Mouse (Mus musculus) embryonic stem cell, embryonic (primary cell): ENCODE results near the gene Tapbp.

Source experiments
- CTCF ChIA-PET, 4 experiments: fragments of 300-600 bp in 2 of 4; fragments of 350-600 bp in 2 of 4; sonication (Branson Sonifier 250); formaldehyde crosslinking; loops; one replicate each; lab custom pipeline; 2022; ENCODE audit warnings: inconsistent platforms in 2 of 4; lab: Charles Lee
- POLR2A ChIA-PET, 4 experiments: fragments of 300-600 bp in 2 of 4; fragments of 350-600 bp in 2 of 4; sonication (Branson Sonifier 250); formaldehyde crosslinking; loops; one replicate each; lab custom pipeline; 2022; ENCODE audit warnings: antibody characterized with exemption in 4 of 4, inconsistent platforms in 1 of 4; lab: Charles Lee

Gene Tapbp

GRCm38 (mm10) chr17:33972691-33973090 lies 57.0 kb downstream of the Tapbp start:
- ChIA-PET CTCF (interaction anchor here (0.6 to 3.1 kb wide), 25 partner anchors 9 to 1329 kb away, joined by 3 to 28 read pairs (median 4); partner anchors contain the start of gene Rps18 (in 1 of the 4)), POLR2A (interaction anchor here (0.6 to 9.6 kb wide), 33 partner anchors 9 to 1297 kb away, joined by 3 to 108 read pairs (median 4); partner anchors contain the start of genes Rps18 (in 4 of the 4), Vps52 (in 4 of the 4), B3galt4 (in 3 of the 4) and H2-DMa (in 1 of the 4))

GRCm38 (mm10) chr17:33973572-33973971 lies 57.9 kb downstream of the Tapbp start:
- POLR2A ChIA-PET, result interaction anchor here (0.6 to 9.6 kb wide), 19 partner anchors 8 to 1296 kb away, joined by 3 to 108 read pairs (median 7); partner anchors contain the start of genes Rps18 (in 4 of the 4), Vps52 (in 4 of the 4), B3galt4 (in 3 of the 4) and H2-K1 (in 1 of the 4)
- CTCF ChIA-PET, result interaction anchor here in 3 of 4 experiments (0.6 to 3.1 kb wide), 14 partner anchors 8 to 1328 kb away, joined by 3 to 28 read pairs (median 5); partner anchors contain the start of gene Rps18 (in 1 of the 3)

GRCm38 (mm10) chr17:33977861-33978557 lies 62.3 kb downstream of the Tapbp start:
- CTCF ChIA-PET, result interaction anchor here (0.6 to 2.3 kb wide), 11 partner anchors 9 to 1462 kb away, joined by 3 to 18 read pairs (median 5); no protein-coding TSS in a partner anchor
- POLR2A ChIA-PET, result interaction anchor here in 3 of 4 experiments (0.6 to 7.4 kb wide), 28 partner anchors 9 to 1728 kb away, joined by 3 to 39 read pairs (median 4); partner anchors contain the start of genes Rps18 (in 3 of the 3), Rxrb (in 3 of the 3), Slc39a7 (in 3 of the 3) and Vps52 (in 3 of the 3)

- POLR2A ChIA-PET, result interaction anchor here in 3 of 4 experiments (0.6 to 7.4 kb wide), 31 partner anchors 9 to 890 kb away, joined by 3 to 39 read pairs (median 4); partner anchors contain the start of genes Rps18 (in 3 of the 3), Rxrb (in 3 of the 3), Slc39a7 (in 3 of the 3) and Vps52 (in 3 of the 3)
- CTCF ChIA-PET, result interaction anchor here in 3 of 4 experiments (0.6 to 2.3 kb wide), 9 partner anchors 10 to 1490 kb away, joined by 3 to 18 read pairs (median 5); no protein-coding TSS in a partner anchor
Observed at GRCm38 (mm10) chr17:33978631-33979031, 62.9 kb downstream of the Tapbp start.
